Mouse (Mus musculus) myocyte (in vitro differentiated cells): ENCODE measurements around the gene Cdc27. TPM values are rescaled to one million over a fixed set of nuclear protein-coding genes. Genes with fewer than 3 reads are reported as not detected.
"Not testable (repeated sequence)": the region's sequence is repeated elsewhere in the genome, so short reads cannot be mapped to it uniquely, and the experiment has no call there.

Experiments used
- H3K27me3 ChIP-seq: one replicate; pipeline ENCODE4 v1.6.1; 2011; ENCODE audit not compliant: control insufficient read depth, insufficient read depth, insufficient read length
- H3K36me3 ChIP-seq: one replicate; pipeline ENCODE4 v1.6.1; 2011; ENCODE audit not compliant: control insufficient read depth, insufficient read depth
- H3K4me2 ChIP-seq: one replicate; pipeline ENCODE4 v1.6.1; 2011; ENCODE audit warnings: low read depth, control low read depth
- H3K4me3 ChIP-seq: one replicate; pipeline ENCODE4 v1.5.1; 2011; ENCODE audit warnings: mild to moderate bottlenecking, control low read depth, moderate library complexity
- H3K79me2 ChIP-seq: one replicate; pipeline ENCODE4 v1.6.1; 2011; ENCODE audit not compliant: control insufficient read depth, insufficient read depth
- H3ac ChIP-seq: one replicate; pipeline ENCODE4 v1.6.1; 2011; ENCODE audit not compliant: control insufficient read depth, insufficient read length
- CEBPB ChIP-seq: IDR thresholded peaks from 2 replicates; pipeline ENCODE4 v1.6.1; 2011; ENCODE audit warnings: mild to moderate bottlenecking, moderate library complexity; ENCODE audit not compliant: poor library complexity, insufficient read depth, severe bottlenecking
- E2F4 ChIP-seq: IDR thresholded peaks from one replicate; pipeline ENCODE4 v1.6.1; 2011; ENCODE audit warnings: mild to moderate bottlenecking, control low read depth, moderate library complexity; ENCODE audit not compliant: insufficient read depth
- MAX ChIP-seq: IDR thresholded peaks from one replicate; pipeline ENCODE4 v1.6.1; 2011; ENCODE audit warnings: low read depth, mild to moderate bottlenecking, control low read depth
- MYOD1 ChIP-seq, 3 experiments: IDR thresholded peaks; one replicate each; pipeline ENCODE4 v1.6.1; 2011; ENCODE audit warnings: control low read depth in 2 of 3, low read depth in 2 of 3, mild to moderate bottlenecking in 2 of 3, moderate library complexity in 1 of 3; ENCODE audit not compliant: insufficient read length in 2 of 3, control insufficient read depth in 1 of 3
- MYOG ChIP-seq, 3 experiments: IDR thresholded peaks; one replicate each; pipeline ENCODE4 v1.6.1; 2011; ENCODE audit warnings: control low read depth in 2 of 3, low read depth in 2 of 3, mild to moderate bottlenecking in 2 of 3; ENCODE audit not compliant: insufficient read length in 2 of 3, control insufficient read depth in 1 of 3, insufficient read depth in 1 of 3
- POLR2A ChIP-seq: IDR thresholded peaks from one replicate; pipeline ENCODE4 v1.6.1; 2011; ENCODE audit warnings: low read depth, mild to moderate bottlenecking, control low read depth, moderate library complexity; ENCODE audit not compliant: insufficient read length
- POLR2AphosphoS2 ChIP-seq: IDR thresholded peaks from one replicate; pipeline ENCODE4 v1.6.1; 2011; ENCODE audit warnings: low read depth, control low read depth; ENCODE audit not compliant: insufficient read length
- REST ChIP-seq: IDR thresholded peaks from one replicate; pipeline ENCODE4 v1.6.1; 2011; ENCODE audit warnings: mild to moderate bottlenecking, control low read depth, moderate library complexity; ENCODE audit not compliant: insufficient read depth, insufficient read length
- SRF ChIP-seq: IDR thresholded peaks from one replicate; pipeline ENCODE4 v1.6.1; 2011; ENCODE audit warnings: low read depth; ENCODE audit not compliant: control insufficient read depth, insufficient read length
- TCF12 ChIP-seq: IDR thresholded peaks from one replicate; pipeline ENCODE4 v1.6.1; 2011; ENCODE audit warnings: mild to moderate bottlenecking, control low read depth; ENCODE audit not compliant: poor library complexity, insufficient read depth, severe bottlenecking
- TCF3 ChIP-seq: IDR thresholded peaks from one replicate; pipeline ENCODE4 v1.6.1; 2011; ENCODE audit warnings: low read depth, control low read depth; ENCODE audit not compliant: insufficient read length
- USF1 ChIP-seq: IDR thresholded peaks from one replicate; pipeline ENCODE4 v1.6.1; 2011; ENCODE audit warnings: low read depth, mild to moderate bottlenecking, control low read depth, moderate library complexity
- polyA plus RNA-seq: library from polyadenylated mRNA; unstranded; fragments of >200 nt; fragmentation: generic; extraction: Trizol; gene quantifications from one replicate; pipeline ENCODE4 v1.2.1, GENCODE M21; 2012; ENCODE audit warnings: missing spikeins

Cdc27 gene
- polyA plus RNA-seq, 1 experiment: 9.2 TPM

GRCm38 (mm10) chr11:104547502-104547901 lies 2.9 kb downstream of the Cdc27 start:
- Histone ChIP-seq H3K27me3 (no peaks in the 10 kb centered on the region), H3K36me3 (peaks cover 7% of the 10 kb centered on the region), H3K4me2 (no peak overlapping the region), H3K79me2 (peaks cover 77% of the 10 kb centered on the region), H3ac (no peak overlapping the region), H3K4me3 (no peak overlapping the region)
- TF ChIP-seq USF1: no peak
- no peak for TF ChIP-seq MYOD1 (IDR thresholded peaks at IDR 0.05; ENCODE audit: control insufficient read depth in 1 of 3, insufficient read length in 2 of 3, low read depth in 2 of 3)
- TF ChIP-seq MAX: no peak
- TF ChIP-seq E2F4: no peak
- TF ChIP-seq TCF12: no peak
- no peak for TF ChIP-seq CEBPB
- TF ChIP-seq SRF: no peak
- TF ChIP-seq MYOG (IDR thresholded peaks at IDR 0.05; ENCODE audit: control insufficient read depth in 1 of 3, insufficient read depth in 1 of 3, insufficient read length in 2 of 3, low read depth in 2 of 3): no peak
- no peak for TF ChIP-seq POLR2AphosphoS2
- no peak for TF ChIP-seq TCF3
- TF ChIP-seq POLR2A: no peak
- no peak for TF ChIP-seq REST

- TF ChIP-seq CEBPB (no peak), TCF12 (no peak), REST (no peak), POLR2AphosphoS2 (no peak), E2F4 (no peak), USF1 (no peak), MAX (no peak), POLR2A (no peak), MYOD1 (IDR thresholded peaks at IDR 0.05; ENCODE audit: control insufficient read depth in 1 of 3, insufficient read length in 2 of 3, low read depth in 2 of 3) (no peak), SRF (no peak), TCF3 (no peak), MYOG (IDR thresholded peaks at IDR 0.05; ENCODE audit: control insufficient read depth in 1 of 3, insufficient read depth in 1 of 3, insufficient read length in 2 of 3, low read depth in 2 of 3) (no peak)
- Histone ChIP-seq H3K36me3 (peaks cover 13% of the 10 kb centered on the region), H3ac (no peak overlapping the region), H3K79me2 (peaks cover 100% of the 10 kb centered on the region), H3K4me2 (no peak overlapping the region), H3K4me3 (no peak overlapping the region), H3K27me3 (no peaks in the 10 kb centered on the region)
These were observed 5.9 kb downstream of the Cdc27 start for GRCm38 (mm10) chr11:104544507-104544906.

- H3K4me3 ChIP-seq, H3K4me2 ChIP-seq, H3ac ChIP-seq, H3K27me3 ChIP-seq: not testable (repeated sequence)
- Histone ChIP-seq H3K79me2 (peaks cover 100% of the 10 kb centered on the region), H3K36me3 (peaks cover 13% of the 10 kb centered on the region)
These were observed 7.1 kb downstream of the Cdc27 start for GRCm38 (mm10) chr11:104543337-104543736.

- TF ChIP-seq POLR2AphosphoS2 (peak; percentile 19), MAX (no peak)
- no peak overlapping the region for H3K4me3 ChIP-seq
- H3K4me2 ChIP-seq: no peak overlapping the region
- H3ac ChIP-seq: no peak overlapping the region
- peaks cover 97% of the 10 kb centered on the region for H3K79me2 ChIP-seq
- H3K36me3 ChIP-seq: peaks cover 11% of the 10 kb centered on the region
- H3K27me3 ChIP-seq: no peaks in the 10 kb centered on the region
These were observed 10.6 kb downstream of the Cdc27 start for GRCm38 (mm10) chr11:104539811-104540210.

GRCm38 (mm10) chr11:104537945-104538555 lies 12.4 kb downstream of the Cdc27 start:
- Histone ChIP-seq H3K4me2 (no peak overlapping the region), H3K27me3 (no peaks in the 10 kb centered on the region), H3K4me3 (no peak overlapping the region), H3ac (no peak overlapping the region), H3K79me2 (peaks cover 79% of the 10 kb centered on the region), H3K36me3 (peaks cover 27% of the 10 kb centered on the region)
- no peak for TF ChIP-seq POLR2AphosphoS2
- TF ChIP-seq SRF: no peak
- TF ChIP-seq E2F4: no peak
- no peak for TF ChIP-seq CEBPB

GRCm38 (mm10) chr11:104536843-104537242 lies 13.6 kb downstream of the Cdc27 start:
- no peak for TF ChIP-seq POLR2A
- no peak for TF ChIP-seq MYOD1 (IDR thresholded peaks at IDR 0.05; ENCODE audit: control insufficient read depth in 1 of 3, insufficient read length in 2 of 3, low read depth in 2 of 3)
- no peak for TF ChIP-seq E2F4
- H3K79me2 ChIP-seq: peaks cover 67% of the 10 kb centered on the region
- no peak overlapping the region for H3K4me2 ChIP-seq
- H3K36me3 ChIP-seq: peaks cover 28% of the 10 kb centered on the region
- H3K27me3 ChIP-seq: no peaks in the 10 kb centered on the region
- H3K4me3 ChIP-seq: no peak overlapping the region
- H3ac ChIP-seq: no peak overlapping the region
